Mouse (Mus musculus): ENCODE measurements around the gene Wwp2. TPM values are rescaled to one million over a fixed set of nuclear protein-coding genes. Genes with fewer than 3 reads are reported as not detected.
A peak's percentile ranks its signal among the peaks of the same experiment; 100 is the strongest.

Wwp2 gene
- total and polyA plus RNA-seq, 3 experiments: 21.8 to 31.5 TPM; not detected in 1

DNA sequence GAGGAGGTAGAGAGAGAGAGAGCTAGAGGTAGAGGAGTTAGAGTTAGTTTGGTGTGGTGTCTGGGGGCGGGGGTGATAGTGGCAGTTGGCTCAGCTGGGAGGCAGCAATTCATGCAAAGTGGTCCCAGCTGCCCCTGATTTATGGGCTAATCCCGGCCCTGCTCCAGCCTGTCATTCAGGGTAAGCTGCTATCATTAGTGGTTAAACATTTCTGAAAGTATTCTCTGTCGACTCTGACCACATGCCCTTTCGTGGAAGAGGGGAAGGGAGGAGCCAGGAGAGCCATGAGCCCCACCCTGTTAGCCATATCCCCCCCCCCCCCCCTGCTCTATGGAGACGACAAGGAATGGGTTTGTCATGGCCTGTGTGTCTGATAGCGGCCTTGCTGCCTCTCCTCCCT, 67.2 kb downstream of the Wwp2 start:
- H3K79me2 ChIP-seq (ENCODE audit: control insufficient read depth, insufficient read depth, low read length, poor library complexity): no peaks in the 10 kb centered on the region
- no peak overlapping the region for H3K9ac ChIP-seq (ENCODE audit: control insufficient read depth, low read depth, low read length, poor library complexity, severe bottlenecking)
- H3K27me3 ChIP-seq (ENCODE audit: control insufficient read depth in 1 of 2, insufficient read depth in 2 of 2, low read length in 2 of 2): no peaks in the 10 kb centered on the region
- H3K27ac ChIP-seq (ENCODE audit: control insufficient read depth, low read depth, low read length): no peak overlapping the region
- DNase-seq (ENCODE audit: low read depth, low spot score): peak; percentile 26
- peaks cover 4 to 20% of the 10 kb centered on the region in 2 experiments; a peak in 3 of 4 replicates for H3K4me1 ChIP-seq (ENCODE audit: control insufficient read depth in 1 of 2, insufficient read depth in 2 of 2, low read length in 2 of 2)
- H3K4me3 ChIP-seq (ENCODE audit: control insufficient read depth in 1 of 2, insufficient read depth in 1 of 2, low read depth in 2 of 2, low read length in 2 of 2): no peak overlapping the region
- TF ChIP-seq ZKSCAN1 (IDR thresholded peaks at IDR 0.05; ENCODE audit: low read depth, low read length): no peak
- TF ChIP-seq TAL1 (IDR thresholded peaks at IDR 0.05; ENCODE audit: low read length): no peak
- no peak for TF ChIP-seq E2F4 (IDR thresholded peaks at IDR 0.05; ENCODE audit: borderline replicate concordance, low read depth, low read length)
- no peak for TF ChIP-seq KAT2A (conservative IDR thresholded peaks at IDR 0.05; ENCODE audit: low read depth, low read length)
- no peak for TF ChIP-seq POLR2AphosphoS5 (IDR thresholded peaks at IDR 0.05; ENCODE audit: borderline replicate concordance, low read depth, low read length)
- no peak for TF ChIP-seq ZNF384 (IDR thresholded peaks at IDR 0.05; ENCODE audit: low read depth, low read length)
- no peak for TF ChIP-seq ZMIZ1 (IDR thresholded peaks at IDR 0.05; ENCODE audit: low read depth, low read length)
- no peak for TF ChIP-seq GATA1 (IDR thresholded peaks at IDR 0.05; ENCODE audit: low read depth, low read length)
- TF ChIP-seq MYB (IDR thresholded peaks at IDR 0.05; ENCODE audit: low read depth, low read length): no peak
- TF ChIP-seq POLR2A (IDR thresholded peaks at IDR 0.05; ENCODE audit: control insufficient read depth in 1 of 2, insufficient read depth in 1 of 2, low read depth in 1 of 2, low read length in 2 of 2, poor library complexity in 1 of 2): no peak
- TF ChIP-seq MAFK (IDR thresholded peaks at IDR 0.05; ENCODE audit: borderline replicate concordance, low read depth, low read length): no peak
- TF ChIP-seq CTCF (IDR thresholded peaks at IDR 0.05 in 2 of 3, conservative IDR thresholded peaks at IDR 0.05 in 1 of 3; ENCODE audit: control insufficient read depth in 1 of 3, insufficient read depth in 1 of 3, low read depth in 2 of 3, low read length in 3 of 3, poor library complexity in 1 of 3, severe bottlenecking in 1 of 3): no peak
- no peak for TF ChIP-seq ZC3H11A (IDR thresholded peaks at IDR 0.05; ENCODE audit: low read depth, low read length)
- no peak for TF ChIP-seq TBP (IDR thresholded peaks at IDR 0.05; ENCODE audit: low read depth, low read length)
- no peak for TF ChIP-seq NRF1 (IDR thresholded peaks at IDR 0.05; ENCODE audit: insufficient read depth, low read depth, low read length, poor library complexity, severe bottlenecking)
- H3K36me3 ChIP-seq (ENCODE audit: control insufficient read depth in 1 of 2, insufficient read depth in 2 of 2, low read length in 2 of 2): peaks cover 0 to 6% of the 10 kb centered on the region in 2 experiments; a peak in 3 of 4 replicates
- H3K9me3 ChIP-seq (replicated peaks; ENCODE audit: insufficient read depth, low read length): no peaks in the 10 kb centered on the region

- Histone ChIP-seq H3K79me2 (ENCODE audit: control insufficient read depth, insufficient read depth, low read length, poor library complexity) (no peaks in the 10 kb centered on the region), H3K27me3 (ENCODE audit: control insufficient read depth in 1 of 2, insufficient read depth in 2 of 2, low read length in 2 of 2) (no peaks in the 10 kb centered on the region), H3K9ac (ENCODE audit: control insufficient read depth, low read depth, low read length, poor library complexity, severe bottlenecking) (no peak overlapping the region), H3K36me3 (ENCODE audit: control insufficient read depth in 1 of 2, insufficient read depth in 2 of 2, low read length in 2 of 2) (peaks cover 0 to 6% of the 10 kb centered on the region in 2 experiments; a peak in 2 of 4 replicates), H3K4me1 (ENCODE audit: control insufficient read depth in 1 of 2, insufficient read depth in 2 of 2, low read length in 2 of 2) (peaks cover 4 to 20% of the 10 kb centered on the region in 2 experiments; a peak in 3 of 4 replicates), H3K4me3 (ENCODE audit: control insufficient read depth in 1 of 2, insufficient read depth in 1 of 2, low read depth in 2 of 2, low read length in 2 of 2) (no peak overlapping the region), H3K27ac (ENCODE audit: control insufficient read depth, low read depth, low read length) (peak overlapping the region; percentile 22; the same call in 1 of the 2 replicates), H3K9me3 (replicated peaks; ENCODE audit: insufficient read depth, low read length) (no peaks in the 10 kb centered on the region)
- no peak for DNase-seq (ENCODE audit: low read depth, low spot score)
- TF ChIP-seq TBP (IDR thresholded peaks at IDR 0.05; ENCODE audit: low read depth, low read length) (no peak), BHLHE40 (IDR thresholded peaks at IDR 0.05; ENCODE audit: borderline replicate concordance, low read depth, low read length) (no peak), ETS1 (IDR thresholded peaks at IDR 0.05; ENCODE audit: low read depth, low read length) (no peak), RCOR1 (IDR thresholded peaks at IDR 0.05; ENCODE audit: low read depth, low read length) (no peak), SMC3 (IDR thresholded peaks at IDR 0.05; ENCODE audit: low read depth, low read length) (no peak), POLR2AphosphoS2 (IDR thresholded peaks at IDR 0.05; ENCODE audit: low read length) (no peak), SIN3A (IDR thresholded peaks at IDR 0.05; ENCODE audit: low read length) (no peak), USF2 (IDR thresholded peaks at IDR 0.05; ENCODE audit: borderline replicate concordance in 1 of 2, insufficient read depth in 1 of 2, low read depth in 1 of 2, low read length in 2 of 2) (no peak), POLR2A (IDR thresholded peaks at IDR 0.05; ENCODE audit: control insufficient read depth in 1 of 2, insufficient read depth in 1 of 2, low read depth in 1 of 2, low read length in 2 of 2, poor library complexity in 1 of 2) (no peak), MAFK (IDR thresholded peaks at IDR 0.05; ENCODE audit: borderline replicate concordance, low read depth, low read length) (no peak), MEF2A (IDR thresholded peaks at IDR 0.05; ENCODE audit: extremely low read depth, insufficient replicate concordance, low read depth, low read length, poor library complexity, severe bottlenecking) (no peak), NRF1 (IDR thresholded peaks at IDR 0.05; ENCODE audit: insufficient read depth, low read depth, low read length, poor library complexity, severe bottlenecking) (no peak), NELFE (IDR thresholded peaks at IDR 0.05; ENCODE audit: low read depth, low read length) (no peak), HCFC1 (IDR thresholded peaks at IDR 0.05; ENCODE audit: low read depth, low read length) (no peak), MAX (IDR thresholded peaks at IDR 0.05; ENCODE audit: low read length) (no peak), GATA1 (IDR thresholded peaks at IDR 0.05; ENCODE audit: low read depth, low read length) (no peak), UBTF (IDR thresholded peaks at IDR 0.05; ENCODE audit: borderline replicate concordance, insufficient read depth, low read depth, low read length) (no peak)
Measured at GRCm38 (mm10) chr8:107504239-107504985, 68.2 kb downstream of the Wwp2 start.

All from MEL (cell line).